Mouse (Mus musculus): ENCODE measurements around the gene Mecom.

DNA sequence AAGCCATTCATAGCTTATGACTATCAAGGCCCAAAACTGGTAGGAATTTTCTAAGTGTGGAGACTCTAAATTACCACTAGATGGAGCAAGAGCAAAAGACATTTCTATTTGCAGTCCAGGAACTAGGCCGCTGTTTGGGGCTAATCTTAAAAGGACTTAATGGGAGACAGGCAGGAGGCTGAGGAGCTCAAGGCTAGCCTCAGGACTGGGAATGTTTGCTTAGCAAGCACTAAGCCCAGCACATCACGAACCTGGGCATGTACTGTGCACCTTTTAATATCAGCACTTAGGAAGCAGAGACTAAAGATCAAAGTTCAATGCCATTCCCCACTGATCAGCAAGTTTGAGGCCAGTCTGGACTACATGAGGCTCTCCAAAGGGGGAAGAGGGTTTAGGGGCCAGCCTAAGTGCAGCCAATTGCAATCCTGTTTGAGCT is 44.6 kb upstream of the Mecom start:
- TF ChIP-seq NELFE (IDR thresholded peaks at IDR 0.05; ENCODE audit: low read depth, low read length) (no peak), TCF12 (IDR thresholded peaks at IDR 0.05; ENCODE audit: low read depth, low read length) (no peak), CHD2 (IDR thresholded peaks at IDR 0.05; ENCODE audit: low read length) (no peak), POLR2A (IDR thresholded peaks at IDR 0.05; ENCODE audit: low read depth, low read length) (no peak), EP300 (IDR thresholded peaks at IDR 0.05; ENCODE audit: low read length) (no peak)

All from CH12.LX (cell line).